Mouse (Mus musculus) layer of hippocampus, adult 9-11 months (tissue): ENCODE data around the gene Trim47.

Experiments
- DNase-seq: peaks from one replicate; pipeline ENCODE4 v3.0.0; 2022

Gene Trim47

GRCm38 (mm10) chr11:116061641-116062415 is 65.2 kb downstream of the Trim47 start:
- DNase-seq, result no peak

- DNase-seq, result no peak
Measured at GRCm38 (mm10) chr11:116060596-116060995, 66.4 kb downstream of the Trim47 start.

- no peak for DNase-seq
Measured at GRCm38 (mm10) chr11:116059691-116060025, 67.4 kb downstream of the Trim47 start.

GRCm38 (mm10) chr11:116058868-116059690 is 67.9 kb downstream of the Trim47 start:
- no peak for DNase-seq

GRCm38 (mm10) chr11:116058022-116058614 is 68.9 kb downstream of the Trim47 start:
- no peak for DNase-seq

GRCm38 (mm10) chr11:116057237-116057881 is 69.7 kb downstream of the Trim47 start:
- DNase-seq, result no peak

- no peak for DNase-seq
Measured at GRCm38 (mm10) chr11:116055873-116056272, 71.1 kb downstream of the Trim47 start.
